Mouse (Mus musculus): Measurements from ENCODE around the gene Dll1. TPM values are rescaled to one million over a fixed set of nuclear protein-coding genes. Genes with fewer than 3 reads are reported as not detected.

Dll1 gene
- 1 to 10 TPM; 6.2 to 7.0 TPM for total RNA-seq (2021)

- intact Hi-C loops (cut with DNase I) = loop anchor here (5.0 kb wide), 1 partner anchor 91 kb away; no protein-coding TSS in a partner anchor
- DNase-seq = peak; percentile 35 to 42
Measured at GRCm38 (mm10) chr17:15376494-15377181, at the start of gene Dll1. TSS of gene Dll1 (minus strand) at chr17:15376872.

- intact Hi-C loops (cut with DNase I) = no loop called here
- no peak for DNase-seq
Measured at GRCm38 (mm10) chr17:15425931-15426330, 49.3 kb upstream of the Dll1 start.

- peak; percentile 32 to 47 for DNase-seq
- intact Hi-C loops (cut with DNase I) = no loop called here
Measured at GRCm38 (mm10) chr17:15423080-15423765, 46.6 kb upstream of the Dll1 start.

- intact Hi-C loops (cut with DNase I) = no loop called here
- DNase-seq = no peak
Measured at GRCm38 (mm10) chr17:15422666-15423065, 46.0 kb upstream of the Dll1 start.

GRCm38 (mm10) chr17:15421446-15421845 is 44.8 kb upstream of the Dll1 start:
- intact Hi-C loops (cut with DNase I) = no loop called here
- no peak for DNase-seq

GRCm38 (mm10) chr17:15420021-15420603 is 43.4 kb upstream of the Dll1 start:
- intact Hi-C loops (cut with DNase I) = no loop called here
- DNase-seq = no peak

GRCm38 (mm10) chr17:15419534-15419933 is 42.9 kb upstream of the Dll1 start:
- DNase-seq = no peak
- intact Hi-C loops (cut with DNase I) = loop anchor here (2.0 kb wide), 1 partner anchor 47 kb away; no protein-coding TSS in a partner anchor

GRCm38 (mm10) chr17:15416596-15417215 is 40.0 kb upstream of the Dll1 start:
- intact Hi-C loops (cut with DNase I) = no loop called here
- no peak for DNase-seq

GRCm38 (mm10) chr17:15410861-15411260 is 34.2 kb upstream of the Dll1 start:
- DNase-seq = no peak
- intact Hi-C loops (cut with DNase I) = no loop called here

GRCm38 (mm10) chr17:15409261-15409660 is 32.6 kb upstream of the Dll1 start:
- DNase-seq = no peak
- intact Hi-C loops (cut with DNase I) = loop anchor here (10.0 kb wide), 1 partner anchor 296 kb away; the partner anchor contains the start of gene Chd1

GRCm38 (mm10) chr17:15406576-15406975 is 29.9 kb upstream of the Dll1 start:
- DNase-seq = no peak
- intact Hi-C loops (cut with DNase I) = loop anchor here (10.0 kb wide), 1 partner anchor 298 kb away; the partner anchor contains the start of gene Chd1

GRCm38 (mm10) chr17:15401716-15402115 is 25.0 kb upstream of the Dll1 start:
- no peak for DNase-seq
- intact Hi-C loops (cut with DNase I) = loop anchor here (10.0 kb wide), 1 partner anchor 303 kb away; the partner anchor contains the start of gene Chd1

GRCm38 (mm10) chr17:15395997-15396675 is 19.5 kb upstream of the Dll1 start, which contains the start of gene Fam120b:
TSS of gene Fam120b (plus strand) at chr17:15396202.
- intact Hi-C loops (cut with DNase I) = loop anchor here (10.0 kb wide), 1 partner anchor 429 kb away; no protein-coding TSS in a partner anchor
- DNase-seq = peak; percentile 81 to 86

- intact Hi-C loops (cut with DNase I) = no loop called here
- DNase-seq = no peak
Measured at GRCm38 (mm10) chr17:15389356-15389755, 12.7 kb upstream of the Dll1 start.

- intact Hi-C loops (cut with DNase I) = no loop called here
- no peak for DNase-seq
Measured at GRCm38 (mm10) chr17:15388892-15389291, 12.2 kb upstream of the Dll1 start.

GRCm38 (mm10) chr17:15383360-15383759 is 6.7 kb upstream of the Dll1 start:
- intact Hi-C loops (cut with DNase I) = no loop called here
- no peak for DNase-seq

GRCm38 (mm10) chr17:15381869-15382660 is 5.4 kb upstream of the Dll1 start:
- intact Hi-C loops (cut with DNase I) = no loop called here
- no peak for DNase-seq

GRCm38 (mm10) chr17:15381092-15381860 is 4.6 kb upstream of the Dll1 start:
- intact Hi-C loops (cut with DNase I) = no loop called here
- no peak for DNase-seq

GRCm38 (mm10) chr17:15380641-15381051 is 4.0 kb upstream of the Dll1 start:
- peak in 1 of 2 experiments; percentile 30 for DNase-seq

More at GRCm38 (mm10) chr17:15380641-15381051, 4.0 kb upstream of the Dll1 start:
- intact Hi-C loops (cut with DNase I) = no loop called here

Measured in heart, postnatal 36 days (tissue).